Mouse (Mus musculus) heart, embryonic 11.5 days (tissue): ENCODE measurements around the gene Gp1bb. TPM values are rescaled to one million over a fixed set of nuclear protein-coding genes. Genes with fewer than 3 reads are reported as not detected.
A peak's percentile ranks its signal among the peaks of the same experiment; 100 is the strongest.

ENCODE experiments used
- ATAC-seq: fragments of 200-750 bp; cut with Nextera tagmentation; replicated peaks from 2 replicates; pipeline ENCODE4 v1.8.0; 2017; ENCODE audit warnings: moderate library complexity; ENCODE audit not compliant: insufficient number of reproducible peaks, low FRiP score, low TSS enrichment
- H3K27ac ChIP-seq: fragments of 300-500 bp; sonication (generic); 2 replicates; pipeline ENCODE4 v1.5.1; 2014; ENCODE audit warnings: mild to moderate bottlenecking, low read depth, low read length
- H3K27me3 ChIP-seq: fragments of 300-500 bp; sonication (generic); 2 replicates; pipeline ENCODE4 v1.6.1; 2014; ENCODE audit warnings: mild to moderate bottlenecking, low read length, mixed read lengths; ENCODE audit not compliant: control insufficient read depth, insufficient read depth
- H3K36me3 ChIP-seq: fragments of 300-500 bp; sonication (generic); 2 replicates; pipeline ENCODE4 v1.6.1; 2014; ENCODE audit warnings: mild to moderate bottlenecking, low read length, moderate library complexity, mixed read lengths; ENCODE audit not compliant: control insufficient read depth, insufficient read depth
- H3K4me1 ChIP-seq: fragments of 300-500 bp; sonication (generic); 2 replicates; pipeline ENCODE4 v1.6.1; 2014; ENCODE audit warnings: low read length; ENCODE audit not compliant: control insufficient read depth, insufficient read depth
- H3K4me2 ChIP-seq: fragments of 300-500 bp; sonication (generic); 2 replicates; pipeline ENCODE4 v1.6.1; 2014; ENCODE audit warnings: mild to moderate bottlenecking, moderate library complexity
- H3K4me3 ChIP-seq: fragments of 300-500 bp; sonication (generic); 2 replicates; pipeline ENCODE4 v1.5.1; 2014; ENCODE audit warnings: low read depth, low read length
- H3K9ac ChIP-seq: fragments of 300-500 bp; sonication (generic); 2 replicates; pipeline ENCODE4 v1.6.1; 2014; ENCODE audit warnings: mild to moderate bottlenecking, low read depth, low read length, moderate library complexity
- H3K9me3 ChIP-seq: fragments of 300-500 bp; sonication (generic); replicated peaks from 2 replicates; pipeline ENCODE4 v1.6.1; 2016; ENCODE audit warnings: low read length; ENCODE audit not compliant: control insufficient read depth
- WGBS: fragments of 180-500 bp; shearing (Covaris S2); extraction: QIAGEN DNeasy Blood & Tissue Kit; methylation state at CpG from one replicate; pipeline ENCODE4 v1.1.7; 2014; ENCODE audit not compliant: insufficient replicate concordance; 5-methylcytosine and 5-hydroxymethylcytosine counted together
- polyA plus RNA-seq: library from polyadenylated mRNA; unstranded; fragments of >200 nt; fragmentation: Nextera tagmentation; extraction: Ambion mirVana; gene quantifications from 2 replicates; pipeline ENCODE4 v1.2.1, GENCODE M21; 2014

Gene Gp1bb
- polyA plus RNA-seq, 1 experiment from 2014 or later, result 8.6 TPM

DNA sequence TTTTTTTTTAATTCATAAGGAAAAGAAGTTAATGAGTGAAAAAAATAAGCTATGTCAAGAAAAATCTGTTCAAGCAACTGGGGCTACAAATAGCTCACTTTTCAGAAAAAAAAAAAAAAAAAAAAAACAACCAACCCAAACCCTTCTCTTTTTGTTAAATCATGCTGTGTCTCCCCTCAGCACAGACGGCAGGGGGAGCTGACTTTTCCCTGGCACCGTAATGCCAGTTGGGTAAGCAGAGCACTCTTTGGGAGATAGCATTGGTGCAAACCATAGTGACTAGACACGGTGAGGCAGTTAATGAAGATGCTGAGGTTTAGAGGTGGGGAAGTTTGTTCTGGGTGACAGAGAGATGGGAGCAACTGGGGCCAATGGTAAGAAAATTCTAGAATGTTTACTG lies 9.9 kb upstream of the Gp1bb start:
- no peak overlapping the region for H3K4me3 ChIP-seq
- peaks cover 5% of the 10 kb centered on the region for H3K4me1 ChIP-seq
- no peak overlapping the region for H3K27ac ChIP-seq
- H3K4me2 ChIP-seq, result no peak overlapping the region
- no peak overlapping the region for H3K9ac ChIP-seq
- WGBS, result 56% methylated on average over 3 of the region's 3 CpGs
- H3K9me3 ChIP-seq, result no peaks in the 10 kb centered on the region
- no peaks in the 10 kb centered on the region for H3K36me3 ChIP-seq
- H3K27me3 ChIP-seq, result peaks cover 39% of the 10 kb centered on the region
- ATAC-seq, result no peak

DNA sequence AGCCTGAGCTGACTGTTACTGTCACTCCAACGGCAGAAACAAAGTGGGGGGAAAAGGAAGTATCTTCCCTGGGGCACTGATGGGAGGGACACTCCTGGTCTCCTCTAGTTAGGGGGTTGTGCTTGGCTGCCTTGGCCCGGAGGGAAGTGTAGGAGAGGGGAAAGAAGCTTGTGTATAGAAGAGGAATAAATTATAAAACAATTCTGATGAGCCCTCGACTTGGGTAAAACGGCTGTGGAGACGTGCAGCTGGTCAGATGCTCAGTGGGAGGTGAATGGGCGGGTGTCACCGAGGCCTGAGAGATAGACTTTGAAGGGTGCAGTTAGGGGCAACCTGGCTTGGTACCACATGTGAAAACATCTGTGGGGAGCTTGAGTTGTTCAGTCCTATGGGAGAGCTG lies 8.9 kb upstream of the Gp1bb start:
- Histone ChIP-seq H3K36me3 (no peaks in the 10 kb centered on the region), H3K4me2 (no peak overlapping the region), H3K9ac (no peak overlapping the region), H3K27ac (no peak overlapping the region), H3K27me3 (peaks cover 48% of the 10 kb centered on the region), H3K9me3 (no peaks in the 10 kb centered on the region), H3K4me3 (no peak overlapping the region), H3K4me1 (peaks cover 8% of the 10 kb centered on the region)
- WGBS, result 54% methylated on average over 7 of the region's 7 CpGs
- no peak for ATAC-seq

DNA sequence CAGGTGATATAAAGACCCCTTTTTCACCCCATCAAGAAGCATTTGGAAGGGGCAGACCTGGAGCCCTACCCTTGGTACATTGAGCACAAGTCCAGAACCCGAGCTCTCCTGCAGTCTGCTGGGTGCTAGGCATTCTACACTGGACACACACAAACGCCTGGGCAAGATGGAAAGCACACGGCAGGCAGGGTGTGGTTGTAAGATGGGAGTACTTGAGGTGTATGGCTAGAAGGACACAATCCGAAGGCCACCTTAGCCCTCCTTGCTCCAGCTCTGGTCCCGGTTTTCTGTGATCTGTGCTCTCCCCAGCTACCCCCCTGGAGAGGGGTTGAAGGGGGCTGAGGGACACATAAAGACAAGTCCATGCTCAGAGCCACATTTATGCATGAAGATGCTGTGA lies 8.1 kb upstream of the Gp1bb start:
- H3K27ac ChIP-seq, result no peak overlapping the region
- ATAC-seq, result no peak
- peak overlapping the region; percentile 77; the same call in 1 of the 2 replicates for H3K9ac ChIP-seq
- H3K4me1 ChIP-seq, result peaks cover 14% of the 10 kb centered on the region
- peaks cover 57% of the 10 kb centered on the region for H3K27me3 ChIP-seq
- peak overlapping the region; percentile 98 for H3K4me2 ChIP-seq
- H3K4me3 ChIP-seq, result peak overlapping the region; percentile 76
- WGBS, result 47% methylated on average over 5 of the region's 5 CpGs
- no peaks in the 10 kb centered on the region for H3K9me3 ChIP-seq
- H3K36me3 ChIP-seq, result no peaks in the 10 kb centered on the region

DNA sequence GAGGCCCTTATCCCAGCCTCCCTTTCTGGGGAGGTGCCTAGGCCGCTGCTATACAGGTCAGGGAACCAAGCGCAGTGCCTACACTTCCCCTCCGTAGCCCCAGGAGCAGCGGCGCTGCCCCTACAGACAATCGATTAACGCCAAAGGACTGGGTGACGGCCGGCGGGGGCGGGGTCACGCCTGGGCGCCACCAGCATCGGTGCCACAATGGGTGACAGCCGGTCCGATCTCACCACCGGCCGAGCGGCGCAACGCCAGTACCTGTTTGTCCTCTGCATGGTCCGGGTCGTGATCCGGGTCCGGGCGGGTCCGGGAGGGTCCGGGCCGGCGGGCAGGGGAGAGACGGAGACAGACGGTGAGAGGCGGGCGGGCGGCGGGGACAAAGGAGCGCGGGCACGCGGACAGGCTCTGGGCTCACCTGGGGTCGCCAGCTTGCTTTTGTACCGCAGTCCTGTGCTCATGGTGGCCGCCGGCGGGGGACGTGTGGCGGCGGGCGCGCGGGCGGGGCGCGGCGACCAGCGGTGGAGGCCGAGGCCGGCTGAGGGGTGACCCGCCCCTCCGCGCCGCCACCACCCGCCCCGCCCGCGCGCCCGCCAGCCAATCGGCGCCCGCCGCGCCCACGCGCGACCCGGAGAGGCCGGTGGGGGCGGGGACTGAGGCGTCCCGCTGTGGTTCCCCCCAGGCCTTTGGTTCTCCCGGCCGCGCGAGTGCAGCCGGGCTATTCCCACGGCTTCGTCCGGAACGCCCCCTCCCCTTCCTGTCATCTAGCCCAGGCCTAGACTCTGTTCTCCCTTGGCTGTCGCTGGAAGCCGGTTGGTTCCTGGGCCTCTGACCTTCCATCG lies 7.4 kb upstream of the Gp1bb start, which contains the start of gene Sept5:
Gene Sept5 (minus strand): TSS at position 565 of the 842 bp plus-strand sequence.
- Histone ChIP-seq H3K36me3 (no peaks in the 10 kb centered on the region), H3K4me2 (peak within 1 kb of the TSS; percentile 98), H3K9ac (peak within 1 kb of the TSS; percentile 77), H3K27ac (no peak within 1 kb of the TSS), H3K4me3 (peak within 1 kb of the TSS; percentile 76), H3K4me1 (peaks cover 14% of the 10 kb centered on the region), H3K9me3 (no peaks in the 10 kb centered on the region), H3K27me3 (peaks cover 64% of the 10 kb centered on the region)
- WGBS, result 1% methylated on average over 64 of the region's 93 CpGs
- ATAC-seq, result peak; percentile 55

DNA sequence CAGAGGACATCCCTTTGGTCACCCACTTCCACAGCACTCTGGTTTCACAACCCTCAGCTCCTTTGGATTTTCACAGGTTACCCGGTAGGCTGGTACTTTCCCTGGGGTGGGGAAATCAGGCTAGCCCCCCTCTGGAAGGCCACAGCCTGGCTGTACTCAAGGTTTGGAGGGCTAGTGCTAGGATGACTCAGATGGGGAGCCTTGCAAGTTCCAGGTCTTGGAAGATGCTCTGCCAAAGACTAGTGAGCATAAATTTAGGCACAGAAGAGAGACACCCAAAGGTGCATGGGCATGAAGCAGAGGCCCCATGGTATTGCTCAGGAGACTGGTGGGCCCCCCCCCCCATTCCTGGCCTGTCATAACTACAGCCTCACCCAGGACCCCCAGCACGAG lies 6.7 kb upstream of the Gp1bb start:
- Histone ChIP-seq H3K9me3 (no peaks in the 10 kb centered on the region), H3K27me3 (peaks cover 70% of the 10 kb centered on the region), H3K9ac (peak overlapping the region; percentile 77; the same call in 1 of the 2 replicates), H3K4me1 (peaks cover 14% of the 10 kb centered on the region), H3K4me3 (peak overlapping the region; percentile 76), H3K36me3 (no peaks in the 10 kb centered on the region), H3K4me2 (peak overlapping the region; percentile 98), H3K27ac (no peak overlapping the region)
- 31% methylated on average over 2 of the region's 2 CpGs for WGBS
- no peak for ATAC-seq

DNA sequence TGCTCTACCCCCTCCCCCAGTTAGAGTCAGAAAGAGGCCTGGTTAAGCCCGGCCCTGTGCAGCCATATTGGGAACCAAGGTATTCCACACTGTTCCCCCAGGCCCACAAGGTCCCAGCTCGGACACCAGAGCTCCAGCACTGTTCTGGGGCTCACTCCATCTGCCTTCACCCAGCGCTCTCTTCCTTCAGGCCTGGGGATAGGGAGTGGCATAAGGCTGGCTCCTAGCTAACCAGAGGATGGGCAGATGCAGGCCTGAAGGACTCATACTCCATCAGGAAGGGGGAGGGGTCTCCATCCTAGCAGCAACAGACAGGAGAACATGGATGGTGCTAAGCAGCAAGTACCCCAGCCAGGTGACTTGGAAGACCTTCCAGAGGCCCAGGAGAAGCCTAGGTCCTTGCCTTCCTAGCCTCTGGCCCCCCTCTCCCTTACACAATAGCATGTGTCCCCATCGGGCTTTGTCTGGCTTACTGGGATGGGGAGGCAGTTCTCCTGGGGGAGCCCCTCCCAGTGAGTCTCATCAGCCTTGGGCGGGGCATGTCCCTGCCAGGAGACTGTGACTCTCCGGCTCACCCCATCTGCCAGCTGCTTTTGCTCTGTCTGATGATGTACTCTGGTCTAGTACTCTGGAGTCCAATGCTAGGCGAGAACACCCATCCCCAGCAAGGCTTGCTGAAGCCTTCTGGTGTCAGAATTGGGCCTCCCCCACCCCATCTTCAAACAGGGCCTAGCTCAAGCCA lies 6.2 kb upstream of the Gp1bb start:
- ATAC-seq, result no peak
- Histone ChIP-seq H3K4me1 (peaks cover 14% of the 10 kb centered on the region), H3K36me3 (no peaks in the 10 kb centered on the region), H3K4me3 (peak overlapping the region; percentile 76; the same call in 1 of the 2 replicates), H3K27ac (no peak overlapping the region), H3K27me3 (peaks cover 71% of the 10 kb centered on the region), H3K9me3 (no peaks in the 10 kb centered on the region), H3K9ac (no peak overlapping the region), H3K4me2 (peak overlapping the region; percentile 98)
- 69% methylated on average over 7 of the region's 7 CpGs for WGBS

DNA sequence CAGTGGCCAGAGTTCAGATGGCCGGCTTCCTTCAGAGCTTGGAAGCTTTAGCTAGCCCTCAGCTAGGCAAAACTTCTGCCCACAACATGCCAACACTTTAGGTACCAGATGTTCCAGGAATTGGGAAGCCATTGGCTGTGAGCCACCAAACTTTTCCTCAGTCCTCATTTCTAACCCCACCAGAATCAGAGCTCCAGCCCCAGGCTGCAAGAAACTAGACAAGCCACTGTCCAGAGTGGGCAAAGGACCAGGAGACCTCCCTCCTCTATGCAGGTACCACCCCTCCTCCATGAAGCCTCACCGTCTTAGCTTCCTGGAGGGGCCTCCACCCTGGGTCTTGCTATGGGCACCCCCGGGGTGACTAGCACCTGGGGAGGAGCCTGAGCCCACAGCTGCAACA lies 5.0 kb upstream of the Gp1bb start:
- Histone ChIP-seq H3K27ac (no peak overlapping the region), H3K9me3 (no peaks in the 10 kb centered on the region), H3K4me3 (no peak overlapping the region), H3K4me1 (peaks cover 14% of the 10 kb centered on the region), H3K9ac (no peak overlapping the region), H3K27me3 (peaks cover 82% of the 10 kb centered on the region), H3K4me2 (no peak overlapping the region), H3K36me3 (no peaks in the 10 kb centered on the region)
- no peak for ATAC-seq
- WGBS, result 40% methylated on average over 3 of the region's 3 CpGs

DNA sequence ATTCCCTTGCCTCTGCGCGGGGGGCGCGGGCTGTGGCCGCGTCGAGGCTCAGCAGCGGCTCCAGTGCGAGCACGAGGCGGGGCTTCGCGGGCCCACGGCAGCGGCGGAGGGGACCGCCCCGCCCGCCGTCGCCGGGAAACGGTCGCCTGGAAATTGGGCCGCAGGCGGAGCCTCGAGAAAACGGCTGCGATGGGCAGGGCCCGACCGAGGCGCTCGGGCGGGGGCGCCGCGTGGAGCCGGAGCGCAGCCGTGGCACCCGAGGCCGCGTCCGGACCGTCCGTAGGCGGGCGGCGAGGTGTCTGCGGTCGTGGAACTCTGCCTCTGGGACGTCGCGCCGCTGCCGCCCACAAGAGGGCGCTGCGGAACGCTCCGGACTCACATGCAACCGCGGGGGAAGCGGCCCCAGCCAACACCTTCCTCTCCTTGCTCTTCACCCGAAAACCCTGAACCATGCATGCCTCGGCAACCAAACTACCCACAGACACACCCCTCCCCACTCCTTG lies 4.2 kb upstream of the Gp1bb start, which contains the start of gene Gm49601:
Gene Gm49601 (minus strand): TSS at position 52 of the 503 bp plus-strand sequence.
- H3K4me2 ChIP-seq, result peak within 1 kb of the TSS; percentile 86
- ATAC-seq, result no peak
- peaks cover 20% of the 10 kb centered on the region for H3K4me1 ChIP-seq
- H3K4me3 ChIP-seq, result peak within 1 kb of the TSS; percentile 47
- H3K9me3 ChIP-seq, result no peaks in the 10 kb centered on the region
- WGBS, result under 1% methylated on average over 64 of the region's 65 CpGs
- H3K9ac ChIP-seq, result peak within 1 kb of the TSS; percentile 49; the same call in 1 of the 2 replicates
- no peak within 1 kb of the TSS for H3K27ac ChIP-seq
- H3K36me3 ChIP-seq, result no peaks in the 10 kb centered on the region
- peaks cover 89% of the 10 kb centered on the region for H3K27me3 ChIP-seq
